Mouse (Mus musculus) olfactory bulb, adult 2 months (tissue): ENCODE measurements around the gene Baat.

ENCODE experiments used
- CTCF ChIP-seq: fragments of 200-500 bp; IDR thresholded peaks from 2 replicates; pipeline ENCODE4 v1.5.1; 2012; ENCODE audit warnings: low read depth, mild to moderate bottlenecking, low read length, moderate library complexity; ENCODE audit not compliant: insufficient read depth
- POLR2A ChIP-seq: fragments of 200-500 bp; IDR thresholded peaks from 2 replicates; pipeline ENCODE4 v1.6.1; 2012; ENCODE audit warnings: mild to moderate bottlenecking, low read depth, low read length, moderate library complexity; ENCODE audit not compliant: insufficient read depth

- no peak for TF ChIP-seq CTCF
- TF ChIP-seq POLR2A: no peak
Observed at GRCm38 (mm10) chr4:49478118-49478877, 28.1 kb downstream of the Baat start.
